Mouse (Mus musculus) kidney, adult 2 months (tissue): Measurements from ENCODE around the gene Sp2. TPM values are rescaled to one million over a fixed set of nuclear protein-coding genes. Genes with fewer than 3 reads are reported as not detected.

Source experiments
- DNase-seq: peaks from one replicate; pipeline ENCODE4 v3.0.0; 2021
- H3K27ac ChIP-seq: fragments of 200-500 bp; 2 replicates; pipeline ENCODE4 v1.5.1; 2012; ENCODE audit warnings: low read depth, low read length, control low read depth, inconsistent platforms; ENCODE audit not compliant: insufficient read depth
- H3K27me3 ChIP-seq: fragments of 200-500 bp; replicated peaks from 2 replicates; pipeline ENCODE4 v1.6.1; 2012; ENCODE audit warnings: mild to moderate bottlenecking, moderate library complexity, low read length, inconsistent platforms; ENCODE audit not compliant: control insufficient read depth, insufficient read depth
- H3K36me3 ChIP-seq: fragments of 200-500 bp; 2 replicates; pipeline ENCODE4 v1.6.1; 2012; ENCODE audit warnings: mild to moderate bottlenecking, moderate library complexity, low read length, inconsistent platforms; ENCODE audit not compliant: control insufficient read depth, insufficient read depth
- H3K4me1 ChIP-seq: fragments of 200-500 bp; 2 replicates; pipeline ENCODE4 v1.6.1; 2011; ENCODE audit warnings: low read length; ENCODE audit not compliant: control insufficient read depth, insufficient read depth
- H3K4me3 ChIP-seq: fragments of 200-500 bp; 2 replicates; pipeline ENCODE4 v1.5.1; 2011; ENCODE audit warnings: mild to moderate bottlenecking, low read depth, low read length, control low read depth; ENCODE audit not compliant: insufficient read depth
- CTCF ChIP-seq: fragments of 200-500 bp; conservative IDR thresholded peaks from 2 replicates; pipeline ENCODE4 v1.5.1; 2011; ENCODE audit warnings: low read depth, mild to moderate bottlenecking, control low read depth, low read length, moderate library complexity, mixed read lengths; ENCODE audit not compliant: insufficient read depth, insufficient read length
- POLR2A ChIP-seq: fragments of 200-500 bp; IDR thresholded peaks from one replicate; pipeline ENCODE4 v1.6.1; 2011; ENCODE audit warnings: low read depth, low read length, control low read depth
- WGBS: fragments of 180-500 bp; shearing (Covaris S2); methylation state at CpG from one replicate; pipeline ENCODE4 v1.1.7; 2018; 5-methylcytosine and 5-hydroxymethylcytosine counted together
- polyA plus RNA-seq: library from polyadenylated mRNA; depleted of rRNA; stranded (reverse); fragments of >200 nt; gene quantifications from 2 replicates; pipeline ENCODE4 v1.2.3, GENCODE M21; 2012

Gene Sp2
- polyA plus RNA-seq, 1 experiment: 13.3 TPM

GRCm38 (mm10) chr11:96937549-96938425, 45.0 kb downstream of the Sp2 start:
- no peak overlapping the region for H3K4me3 ChIP-seq
- peaks cover 2% of the 10 kb centered on the region; the same call in 1 of the 2 replicates for H3K36me3 ChIP-seq
- peak; percentile 72 for TF ChIP-seq POLR2A
- peak; percentile 92 for TF ChIP-seq CTCF
- peak overlapping the region; percentile 96 for H3K27ac ChIP-seq
- peaks cover 41% of the 10 kb centered on the region for H3K4me1 ChIP-seq
- peak; percentile 94 for DNase-seq
- no peaks in the 10 kb centered on the region for H3K27me3 ChIP-seq
- 18% methylated on average over 10 of the region's 10 CpGs for WGBS

- TF ChIP-seq POLR2A: no peak
- Histone ChIP-seq H3K4me1 (peaks cover 41% of the 10 kb centered on the region), H3K36me3 (peaks cover 2% of the 10 kb centered on the region; the same call in 1 of the 2 replicates), H3K4me3 (no peak overlapping the region), H3K27ac (peak overlapping the region; percentile 78), H3K27me3 (no peaks in the 10 kb centered on the region)
- DNase-seq: peak; percentile 54
- WGBS: 53% methylated on average over 9 of the region's 9 CpGs
Measured at GRCm38 (mm10) chr11:96935872-96936650, 46.7 kb downstream of the Sp2 start.

- no peak overlapping the region for H3K4me3 ChIP-seq
- H3K27ac ChIP-seq: peak overlapping the region; percentile 78
- peak; percentile 98 for DNase-seq
- H3K4me1 ChIP-seq: peaks cover 40% of the 10 kb centered on the region
- no peaks in the 10 kb centered on the region for H3K27me3 ChIP-seq
- 12% methylated on average over 12 of the region's 12 CpGs for WGBS
- H3K36me3 ChIP-seq: peaks cover 2% of the 10 kb centered on the region; the same call in 1 of the 2 replicates
- peak; percentile 48 for TF ChIP-seq POLR2A
- no peak for TF ChIP-seq CTCF
Measured at GRCm38 (mm10) chr11:96934921-96935356, 47.8 kb downstream of the Sp2 start.

GRCm38 (mm10) chr11:96933562-96934276, 49.0 kb downstream of the Sp2 start:
- 47% methylated on average over 13 of the region's 13 CpGs for WGBS
- H3K4me3 ChIP-seq: no peak overlapping the region
- TF ChIP-seq CTCF (no peak), POLR2A (no peak)
- H3K27me3 ChIP-seq: no peaks in the 10 kb centered on the region
- DNase-seq: peak; percentile 68
- peaks cover 2% of the 10 kb centered on the region; the same call in 1 of the 2 replicates for H3K36me3 ChIP-seq
- peaks cover 33% of the 10 kb centered on the region for H3K4me1 ChIP-seq
- peak overlapping the region; percentile 59 for H3K27ac ChIP-seq

GRCm38 (mm10) chr11:96931327-96932062, 51.3 kb downstream of the Sp2 start:
- Histone ChIP-seq H3K27me3 (no peaks in the 10 kb centered on the region), H3K36me3 (peaks cover 2% of the 10 kb centered on the region; the same call in 1 of the 2 replicates), H3K4me1 (peaks cover 20% of the 10 kb centered on the region), H3K4me3 (peak overlapping the region; percentile 51), H3K27ac (peak overlapping the region; percentile 95)
- DNase-seq: peak; percentile 91
- TF ChIP-seq POLR2A (peak; percentile 59), CTCF (no peak)
- 15% methylated on average over 8 of the region's 8 CpGs for WGBS

- Histone ChIP-seq H3K4me1 (peaks cover 20% of the 10 kb centered on the region), H3K27ac (peak overlapping the region; percentile 100), H3K36me3 (peaks cover 2% of the 10 kb centered on the region; the same call in 1 of the 2 replicates), H3K27me3 (no peaks in the 10 kb centered on the region), H3K4me3 (peak overlapping the region; percentile 85)
- WGBS: 16% methylated on average over 9 of the region's 9 CpGs
- peak; percentile 89 for DNase-seq
- TF ChIP-seq POLR2A: peak; percentile 69
- TF ChIP-seq CTCF: no peak
Measured at GRCm38 (mm10) chr11:96929766-96930331, 52.9 kb downstream of the Sp2 start.
